Mouse (Mus musculus) layer of hippocampus, adult 11-12 months (tissue): ENCODE data around the gene Ryr2.

Source experiments
- DNase-seq: peaks from one replicate; pipeline ENCODE4 v3.0.0; 2022; ENCODE audit warnings: low spot score

The Ryr2 gene

GRCm38 (mm10) chr13:11545841-11546240 lies 560.9 kb downstream of the Ryr2 start:
- no peak for DNase-seq

- no peak for DNase-seq
These were observed 564.2 kb downstream of the Ryr2 start for GRCm38 (mm10) chr13:11542546-11542945.

GRCm38 (mm10) chr13:11536851-11537250 lies 569.9 kb downstream of the Ryr2 start:
- no peak for DNase-seq

GRCm38 (mm10) chr13:11535874-11536273 lies 570.9 kb downstream of the Ryr2 start:
- DNase-seq: no peak

- no peak for DNase-seq
These were observed 573.5 kb downstream of the Ryr2 start for GRCm38 (mm10) chr13:11533265-11533664.

GRCm38 (mm10) chr13:11532014-11532890 lies 574.5 kb downstream of the Ryr2 start:
- DNase-seq: no peak

- no peak for DNase-seq
These were observed 583.1 kb downstream of the Ryr2 start for GRCm38 (mm10) chr13:11523612-11524011.

GRCm38 (mm10) chr13:11520765-11521164 lies 586.0 kb downstream of the Ryr2 start:
- DNase-seq: no peak

- no peak for DNase-seq
These were observed 595.1 kb downstream of the Ryr2 start for GRCm38 (mm10) chr13:11511540-11512177.
